Mouse (Mus musculus): ENCODE results near the gene Fstl4.

- TF ChIP-seq POLR2A (IDR thresholded peaks at IDR 0.05; ENCODE audit: low read depth, low read length) (no peak), CTCF (IDR thresholded peaks at IDR 0.05; ENCODE audit: extremely low read depth, insufficient read depth, insufficient read length, insufficient replicate concordance) (no peak)
Measured at GRCm38 (mm10) chr11:53011996-53012505, 247.6 kb downstream of the Fstl4 start.

Data from spleen, adult 2 months (tissue).